Mouse (Mus musculus) stomach, adult 2 months (tissue): ENCODE results near the gene Zfp651. TPM values are rescaled to one million over a fixed set of nuclear protein-coding genes. Genes with fewer than 3 reads are reported as not detected.

Source experiments
- polyA plus RNA-seq: library from polyadenylated mRNA; depleted of rRNA; stranded (reverse); fragments of >200 nt; gene quantifications from 2 replicates; pipeline ENCODE4 v1.2.3, GENCODE M21; 2012; rRNA removed

Zfp651 gene
- polyA plus RNA-seq, result 23.5 and 24.2 TPM in 2 replicates

GRCm38 (mm10) chr9:121759091-121760081 lies at the start of gene Zfp651:
Gene Zfp651 (plus strand): TSS chr9:121759330.

DNA sequence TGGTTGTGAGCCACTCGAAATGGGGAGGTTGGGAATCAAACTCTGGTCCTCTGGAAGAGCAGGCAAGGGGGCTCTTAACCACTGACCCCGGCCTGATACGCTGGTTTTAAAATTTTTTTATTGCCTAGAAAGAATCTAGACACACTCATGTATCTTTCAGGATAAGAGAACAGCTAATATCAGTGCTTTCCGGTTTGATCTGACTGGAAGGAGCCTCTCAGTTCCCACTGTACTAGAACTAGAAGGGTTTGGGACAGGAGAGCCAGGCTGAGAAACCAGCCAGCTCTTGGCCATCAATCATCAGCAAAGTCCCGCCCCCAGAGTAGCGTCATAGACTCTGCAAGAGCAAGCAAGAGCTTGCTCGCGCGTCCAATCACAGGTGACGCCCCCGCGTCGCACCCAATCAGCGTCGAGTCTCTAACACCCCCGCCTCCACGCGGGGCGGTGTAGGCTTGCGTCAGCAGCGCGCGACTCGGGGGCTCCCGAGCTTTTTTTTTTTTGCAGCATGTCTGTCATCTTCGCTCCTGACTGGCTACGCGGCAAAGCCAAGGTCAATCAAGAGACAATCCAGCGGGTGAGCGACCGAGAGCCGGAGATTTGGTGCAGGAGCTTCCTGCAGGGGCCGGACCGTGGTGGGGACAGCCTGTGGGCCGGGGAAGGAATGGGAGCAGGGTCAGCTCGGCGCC lies 49.1 kb upstream of the Zfp651 start, which contains the start of gene Ss18l2:
Gene Ss18l2 (plus strand): TSS at position 432 of the 686 bp plus-strand sequence.

DNA sequence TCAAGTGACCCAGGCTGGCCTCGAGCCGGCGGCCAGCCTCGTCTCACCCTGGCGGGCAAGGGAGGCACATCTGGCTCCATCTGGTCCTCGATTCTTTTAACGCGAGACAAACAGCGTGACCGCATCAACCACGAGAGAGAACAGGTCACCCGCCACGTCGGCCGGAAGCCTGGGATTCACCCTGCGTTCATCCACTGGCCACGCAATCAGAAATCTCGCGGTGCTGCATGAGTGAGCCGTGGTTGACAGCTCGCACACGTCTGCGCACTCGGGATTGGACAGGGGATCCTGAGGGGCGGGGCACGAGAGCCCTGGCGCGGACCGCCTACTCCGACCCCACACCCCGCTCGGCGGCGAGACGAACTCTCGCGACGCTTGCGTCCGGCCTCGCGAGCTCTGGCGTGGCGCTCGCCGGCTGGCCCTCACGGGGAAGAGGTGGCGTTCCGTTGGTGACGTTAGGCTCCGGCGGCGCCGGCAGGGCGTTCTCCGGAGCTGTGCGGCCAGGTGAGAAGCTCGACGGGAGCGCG lies 40.3 kb upstream of the Zfp651 start, which contains the start of gene Nktr:
Gene Nktr (plus strand): TSS at position 378 of the 527 bp plus-strand sequence.

DNA sequence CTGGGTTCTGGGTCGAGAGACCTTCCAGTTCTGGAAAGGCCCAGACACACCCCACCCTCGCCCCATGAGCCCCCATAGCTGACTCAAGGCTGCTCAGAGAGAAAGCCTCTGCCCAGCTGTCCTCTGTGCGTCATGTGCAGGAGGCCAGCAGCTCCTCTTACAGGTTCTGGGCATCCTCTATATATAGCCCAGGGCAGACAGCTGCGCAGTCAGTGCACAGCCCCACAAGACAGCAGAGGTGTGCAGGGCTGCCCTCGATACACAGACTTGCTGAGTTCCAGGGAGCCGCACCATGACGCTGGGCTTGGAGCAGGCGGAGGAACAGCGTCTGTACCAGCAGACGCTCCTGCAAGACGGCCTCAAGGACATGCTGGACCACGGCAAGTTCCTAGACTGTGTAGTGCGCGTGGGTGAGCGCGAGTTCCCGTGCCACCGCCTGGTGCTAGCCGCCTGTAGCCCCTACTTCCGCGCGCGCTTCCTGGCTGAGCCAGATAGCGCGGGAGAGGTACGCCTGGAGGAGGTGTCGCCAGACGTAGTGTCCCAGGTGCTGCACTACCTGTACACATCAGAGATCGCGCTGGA lies 18.4 kb downstream of the Zfp651 start, which contains the start of gene Klhl40:
Gene Klhl40 (plus strand): TSS at position 124 of the 582 bp plus-strand sequence.

GRCm38 (mm10) chr9:121791757-121792521 lies 32.8 kb downstream of the Zfp651 start, which contains the start of gene Hhatl:
Gene Hhatl (minus strand): TSS chr9:121792507.

Other genes starting within 250 kb of the Zfp651 start
- 0.06 TPM in 1 of 2 replicates, not detected in the other for gene Lyzl4, start 117.2 kb upstream of the Zfp651 start, polyA plus RNA-seq
- 0.67 and 1.1 TPM in 2 replicates for gene Vipr1, start 116.6 kb upstream of the Zfp651 start, polyA plus RNA-seq
- gene Sec22c, start 53.8 kb upstream of the Zfp651 start, polyA plus RNA-seq, result 3.5 and 3.7 TPM in 2 replicates
- gene Ss18l2, start 49.0 kb upstream of the Zfp651 start, polyA plus RNA-seq, result 6.1 and 7.1 TPM in 2 replicates
- gene Nktr, start 40.2 kb upstream of the Zfp651 start, polyA plus RNA-seq, result 10.8 and 14.6 TPM in 2 replicates
- gene Klhl40, start 18.3 kb downstream of the Zfp651 start, polyA plus RNA-seq, result 1.4 and 2.0 TPM in 2 replicates
- gene Hhatl, start 33.2 kb downstream of the Zfp651 start, polyA plus RNA-seq, result 2.0 and 6.0 TPM in 2 replicates
- 0.49 TPM in 1 of 2 replicates, not detected in the other for gene Ccdc13, start 80.1 kb downstream of the Zfp651 start, polyA plus RNA-seq
- gene Higd1a, start 99.0 kb downstream of the Zfp651 start, polyA plus RNA-seq, result 8.6 and 12.6 TPM in 2 replicates
- 0.63 and 1.2 TPM in 2 replicates for gene Ackr2, start 139.0 kb downstream of the Zfp651 start, polyA plus RNA-seq
- 0.51 and 0.56 TPM in 2 replicates for gene Cyp8b1, start 157.0 kb downstream of the Zfp651 start, polyA plus RNA-seq
- gene Fam198a, start 191.7 kb downstream of the Zfp651 start, polyA plus RNA-seq, result 0.76 and 1.1 TPM in 2 replicates
- gene Pomgnt2, start 237.8 kb downstream of the Zfp651 start, polyA plus RNA-seq, result 7.2 and 9.6 TPM in 2 replicates